Mouse (Mus musculus) midbrain, embryonic 11.5 days (tissue): ENCODE data around the gene Sav1. TPM values are rescaled to one million over a fixed set of nuclear protein-coding genes. Genes with fewer than 3 reads are reported as not detected.

Experiments used
- ATAC-seq: fragments of 200-750 bp; cut with Nextera tagmentation; 2 replicates; pipeline ENCODE4 v1.8.0; 2017; ENCODE audit warnings: moderate TSS enrichment, moderate library complexity; ENCODE audit not compliant: low FRiP score
- DNase-seq: peaks from one replicate; pipeline ENCODE4 v3.0.0; 2015; ENCODE audit warnings: low spot score; ENCODE audit errors: missing footprints
- H3K27ac ChIP-seq: fragments of 300-500 bp; sonication (generic); 2 replicates; pipeline ENCODE4 v1.5.1; 2014; ENCODE audit warnings: low read depth, low read length
- H3K27me3 ChIP-seq: fragments of 300-500 bp; sonication (generic); 2 replicates; pipeline ENCODE4 v1.6.1; 2014; ENCODE audit warnings: mild to moderate bottlenecking, low read length, moderate library complexity, mixed read lengths; ENCODE audit not compliant: control insufficient read depth, insufficient read depth
- H3K36me3 ChIP-seq: fragments of 300-500 bp; sonication (generic); 2 replicates; pipeline ENCODE4 v1.6.1; 2014; ENCODE audit warnings: mild to moderate bottlenecking, low read length, moderate library complexity, mixed read lengths; ENCODE audit not compliant: control insufficient read depth, insufficient read depth
- H3K4me1 ChIP-seq: fragments of 300-500 bp; sonication (generic); 2 replicates; pipeline ENCODE4 v1.6.1; 2014; ENCODE audit warnings: low read length; ENCODE audit not compliant: control insufficient read depth, insufficient read depth
- H3K4me2 ChIP-seq: fragments of 300-500 bp; sonication (generic); 2 replicates; pipeline ENCODE4 v1.6.1; 2014; ENCODE audit warnings: mild to moderate bottlenecking, moderate library complexity
- H3K4me3 ChIP-seq: fragments of 300-500 bp; sonication (generic); 2 replicates; pipeline ENCODE4 v1.5.1; 2014; ENCODE audit warnings: low read depth, low read length
- H3K9ac ChIP-seq: fragments of 300-500 bp; sonication (generic); 2 replicates; pipeline ENCODE4 v1.6.1; 2014; ENCODE audit warnings: low read length
- H3K9me3 ChIP-seq: fragments of 300-500 bp; sonication (generic); 2 replicates; pipeline ENCODE4 v1.6.1; 2016; ENCODE audit warnings: low read length; ENCODE audit not compliant: control insufficient read depth
- WGBS: fragments of 180-500 bp; shearing (Covaris S2); extraction: QIAGEN DNeasy Blood & Tissue Kit; methylation state at CpG from one replicate; pipeline ENCODE4 v1.1.7; 2014; 5-methylcytosine and 5-hydroxymethylcytosine counted together
- polyA plus RNA-seq: library from polyadenylated mRNA; unstranded; fragments of >200 nt; fragmentation: Nextera tagmentation; extraction: Ambion mirVana; gene quantifications from 2 replicates; pipeline ENCODE4 v1.2.1, GENCODE M21; 2014

The Sav1 gene
- polyA plus RNA-seq, 1 experiment from 2014 or later = 8.0 TPM

GRCm38 (mm10) chr12:69967112-69967511 lies 19.7 kb downstream of the Sav1 start:
- 95% methylated on average over 6 of the region's 6 CpGs for WGBS
- H3K36me3 ChIP-seq = peaks cover 11% of the 10 kb centered on the region; the same call in 1 of the 2 replicates
- H3K4me3 ChIP-seq = no peak overlapping the region
- H3K9ac ChIP-seq = no peak overlapping the region
- H3K27me3 ChIP-seq = no peaks in the 10 kb centered on the region
- no peaks in the 10 kb centered on the region for H3K9me3 ChIP-seq
- H3K27ac ChIP-seq = no peak overlapping the region
- H3K4me1 ChIP-seq = no peaks in the 10 kb centered on the region
- no peak overlapping the region for H3K4me2 ChIP-seq
- ATAC-seq (no peak), DNase-seq (no peak)

- DNase-seq = no peak
- Histone ChIP-seq H3K27me3 (no peaks in the 10 kb centered on the region), H3K36me3 (peaks cover 8% of the 10 kb centered on the region; the same call in 1 of the 2 replicates), H3K4me3 (no peak overlapping the region), H3K4me1 (no peaks in the 10 kb centered on the region), H3K9me3 (no peaks in the 10 kb centered on the region), H3K9ac (no peak overlapping the region), H3K4me2 (no peak overlapping the region), H3K27ac (no peak overlapping the region)
- ATAC-seq = no peak
- WGBS = 93% methylated on average over 5 of the region's 5 CpGs
Measured at GRCm38 (mm10) chr12:69966071-69966470, 20.7 kb downstream of the Sav1 start.

GRCm38 (mm10) chr12:69965644-69966043 lies 21.2 kb downstream of the Sav1 start:
- H3K4me2 ChIP-seq = no peak overlapping the region
- H3K27me3 ChIP-seq = no peaks in the 10 kb centered on the region
- H3K9me3 ChIP-seq = no peaks in the 10 kb centered on the region
- no peak for DNase-seq
- no peak for ATAC-seq
- no peaks in the 10 kb centered on the region for H3K4me1 ChIP-seq
- peaks cover 10% of the 10 kb centered on the region; the same call in 1 of the 2 replicates for H3K36me3 ChIP-seq
- no peak overlapping the region for H3K4me3 ChIP-seq
- no peak overlapping the region for H3K27ac ChIP-seq
- WGBS = 91% methylated on average over 3 of the region's 3 CpGs
- no peak overlapping the region for H3K9ac ChIP-seq

- ATAC-seq (no peak), DNase-seq (no peak)
- no peaks in the 10 kb centered on the region for H3K9me3 ChIP-seq
- H3K9ac ChIP-seq = no peak overlapping the region
- H3K4me1 ChIP-seq = no peaks in the 10 kb centered on the region
- H3K4me3 ChIP-seq = no peak overlapping the region
- no peak overlapping the region for H3K27ac ChIP-seq
- no peak overlapping the region for H3K4me2 ChIP-seq
- 93% methylated on average over 6 of the region's 6 CpGs for WGBS
- H3K27me3 ChIP-seq = no peaks in the 10 kb centered on the region
- peaks cover 8% of the 10 kb centered on the region; the same call in 1 of the 2 replicates for H3K36me3 ChIP-seq
Measured at GRCm38 (mm10) chr12:69963141-69963540, 23.7 kb downstream of the Sav1 start.

- H3K4me1 ChIP-seq = no peaks in the 10 kb centered on the region
- no peak overlapping the region for H3K27ac ChIP-seq
- H3K27me3 ChIP-seq = no peaks in the 10 kb centered on the region
- ATAC-seq = no peak
- DNase-seq = no peak
- H3K36me3 ChIP-seq = peaks cover 8% of the 10 kb centered on the region
- H3K9me3 ChIP-seq = no peaks in the 10 kb centered on the region
- H3K4me3 ChIP-seq = no peak overlapping the region
- H3K4me2 ChIP-seq = no peak overlapping the region
- 63% methylated on average over 4 of the region's 4 CpGs for WGBS
- H3K9ac ChIP-seq = no peak overlapping the region
Measured at GRCm38 (mm10) chr12:69962468-69962867, 24.3 kb downstream of the Sav1 start.

GRCm38 (mm10) chr12:69957378-69957777 lies 29.4 kb downstream of the Sav1 start:
- H3K4me1 ChIP-seq = no peaks in the 10 kb centered on the region
- peaks cover 2% of the 10 kb centered on the region for H3K36me3 ChIP-seq
- no peak overlapping the region for H3K4me3 ChIP-seq
- H3K9ac ChIP-seq = no peak overlapping the region
- H3K4me2 ChIP-seq = no peak overlapping the region
- H3K27ac ChIP-seq = no peak overlapping the region
- DNase-seq (no peak), ATAC-seq (no peak)
- no peaks in the 10 kb centered on the region for H3K27me3 ChIP-seq
- 94% methylated on average over 2 of the region's 2 CpGs for WGBS
- no peaks in the 10 kb centered on the region for H3K9me3 ChIP-seq

GRCm38 (mm10) chr12:69947502-69947901 lies 39.3 kb downstream of the Sav1 start:
- H3K36me3 ChIP-seq = no peaks in the 10 kb centered on the region
- no peaks in the 10 kb centered on the region for H3K4me1 ChIP-seq
- H3K9me3 ChIP-seq = no peaks in the 10 kb centered on the region
- WGBS = 73% methylated on average over 3 of the region's 3 CpGs
- H3K27ac ChIP-seq = no peak overlapping the region
- H3K9ac ChIP-seq = no peak overlapping the region
- H3K4me2 ChIP-seq = no peak overlapping the region
- no peak for ATAC-seq
- no peak for DNase-seq
- H3K27me3 ChIP-seq = no peaks in the 10 kb centered on the region
- no peak overlapping the region for H3K4me3 ChIP-seq

GRCm38 (mm10) chr12:69945861-69946260 lies 40.9 kb downstream of the Sav1 start:
- Histone ChIP-seq H3K27ac (no peak overlapping the region), H3K4me1 (no peaks in the 10 kb centered on the region), H3K36me3 (no peaks in the 10 kb centered on the region), H3K4me2 (no peak overlapping the region), H3K9ac (no peak overlapping the region), H3K4me3 (no peak overlapping the region), H3K9me3 (no peaks in the 10 kb centered on the region), H3K27me3 (no peaks in the 10 kb centered on the region)
- ATAC-seq = no peak
- 93% methylated on average over 5 of the region's 5 CpGs for WGBS
- no peak for DNase-seq

GRCm38 (mm10) chr12:69941655-69942329 lies 45.0 kb downstream of the Sav1 start:
- H3K27me3 ChIP-seq = no peaks in the 10 kb centered on the region
- H3K9me3 ChIP-seq = 0 out of 2 replicates have a peak, but pooled peaks cover 3% of the 10 kb centered on the region
- no peak overlapping the region for H3K4me2 ChIP-seq
- H3K4me1 ChIP-seq = 0 out of 2 replicates have a peak, but pooled peaks cover 3% of the 10 kb centered on the region
- 46% methylated on average over 1 of the region's 1 CpGs for WGBS
- DNase-seq (no peak), ATAC-seq (no peak)
- no peak overlapping the region for H3K4me3 ChIP-seq
- H3K9ac ChIP-seq = no peak overlapping the region
- H3K36me3 ChIP-seq = peaks cover 5% of the 10 kb centered on the region; the same call in 1 of the 2 replicates
- no peak overlapping the region for H3K27ac ChIP-seq
